Mouse (Mus musculus) gastrocnemius, postnatal 25 days (tissue): ENCODE measurements around the gene Kansl2. TPM values are rescaled to one million over a fixed set of nuclear protein-coding genes. Genes with fewer than 3 reads are reported as not detected.

ENCODE experiments used
- DNase-seq: peaks from one replicate; pipeline ENCODE4 v3.0.0; 2022
- long read RNA-seq, 2 experiments: library from polyadenylated mRNA; stranded (forward); transcript quantifications; one replicate each; pipeline ENCODE4 v2.0.0; 2021
- total RNA-seq, 2 experiments: library from RNA; stranded (reverse); gene quantifications; 1 replicate in 1 of 2; 2 replicates in 1 of 2; pipeline ENCODE4 v1.2.3; 2021

The Kansl2 gene
- 10 to 100 TPM; 55.8 to 57.9 TPM for total RNA-seq
- long read RNA-seq, experiment 1, transcript Kansl2-204 (10 exons, 3,596 nt): major isoform, 34 of 74 reads
- long read RNA-seq, experiment 1, transcript Kansl2-202 (10 exons, 2,324 nt): minor isoform, 10 of 74 reads
- long read RNA-seq, experiment 1, partial matches to known transcripts: 13 of 74 reads
- long read RNA-seq, experiment 1, other reads (novel, unspliced or antisense): 17 of 74 reads
- long read RNA-seq, experiment 2, transcript Kansl2-204 (10 exons, 3,596 nt): major isoform, 90 of 164 reads
- long read RNA-seq, experiment 2, transcript Kansl2-202 (10 exons, 2,324 nt): minor isoform, 22 of 164 reads
- long read RNA-seq, experiment 2, partial matches to known transcripts: 12 of 164 reads
- long read RNA-seq, experiment 2, other reads (novel, unspliced or antisense): 40 of 164 reads

DNA sequence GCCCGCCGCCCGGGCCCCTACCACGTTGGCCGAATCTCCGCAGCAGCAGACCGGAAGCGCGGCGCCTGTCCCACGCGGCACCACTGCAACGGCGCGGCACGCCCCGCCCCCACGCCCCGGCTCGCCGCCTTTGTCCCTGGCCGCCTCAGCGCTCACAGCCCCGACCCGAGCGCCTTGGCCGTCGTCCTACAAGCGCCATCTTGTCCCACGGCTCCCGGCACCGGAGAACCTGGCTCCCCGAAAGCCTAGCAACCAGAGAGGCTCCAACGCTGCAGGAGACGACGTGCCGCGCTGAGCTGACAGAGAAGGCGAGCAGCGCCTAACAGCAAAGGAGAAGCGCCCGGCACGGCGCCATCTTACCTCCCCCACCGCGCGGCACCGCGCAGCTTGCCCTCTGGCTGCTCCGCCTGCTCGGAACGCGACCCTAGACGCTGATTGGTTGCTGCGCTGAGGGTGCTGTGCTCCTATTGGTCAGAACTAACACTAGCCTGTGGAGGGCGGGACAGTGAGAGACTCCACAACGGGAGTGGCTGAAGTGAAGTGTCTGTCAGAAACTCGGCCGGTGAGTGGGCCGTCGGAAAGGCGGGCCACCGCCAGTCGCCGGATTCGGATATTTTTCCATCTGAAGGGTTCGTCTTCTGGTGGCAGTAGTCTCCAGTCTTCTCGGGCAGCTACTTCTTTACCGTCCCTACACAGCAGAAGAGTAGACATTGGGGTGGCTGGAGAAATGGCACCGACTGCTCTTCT is at the start of gene Kansl2:
TSS of gene Kansl2 (minus strand) at position 384 of the 747 bp plus-strand sequence.
- DNase-seq: peak; percentile 99

DNA sequence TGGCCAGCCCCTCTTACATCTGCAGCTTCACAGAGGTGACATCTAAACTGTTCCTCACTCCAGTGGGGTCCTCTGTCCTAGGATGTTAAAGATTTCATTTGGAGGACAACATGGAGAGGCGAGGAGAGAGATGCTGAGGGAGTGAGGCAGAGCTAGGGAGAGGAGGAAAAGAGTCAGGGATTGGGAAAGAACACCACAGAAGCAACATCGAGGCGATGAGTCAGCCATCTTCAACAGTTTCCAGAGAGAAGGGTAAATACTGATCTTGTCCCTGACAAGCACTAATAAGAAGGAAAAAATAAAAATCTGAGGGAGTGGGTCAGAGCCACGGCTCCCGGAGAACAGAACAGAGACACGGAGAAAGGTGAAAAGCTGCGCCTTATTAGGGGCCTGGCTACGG is 48.9 kb upstream of the Kansl2 start:
- DNase-seq: no peak

DNA sequence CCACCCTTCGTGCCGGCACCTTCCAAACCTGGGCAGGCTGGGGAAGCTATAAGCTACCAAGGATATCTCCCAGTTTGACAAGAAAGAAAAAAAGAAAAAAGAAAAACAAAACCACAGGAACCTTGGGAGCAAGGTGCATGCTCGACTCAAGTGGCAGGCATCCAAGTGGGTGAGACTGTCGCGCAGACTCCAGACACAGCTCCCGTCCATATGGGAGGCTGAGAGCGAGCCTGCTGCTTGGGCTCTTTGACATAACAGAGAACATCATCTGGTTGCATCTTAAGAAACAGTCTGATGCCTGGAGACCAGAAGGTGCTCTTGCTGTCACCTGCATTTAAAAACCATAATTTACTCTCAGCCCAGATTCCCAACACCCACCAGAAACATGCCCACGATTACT is 48.3 kb upstream of the Kansl2 start:
- no peak for DNase-seq

DNA sequence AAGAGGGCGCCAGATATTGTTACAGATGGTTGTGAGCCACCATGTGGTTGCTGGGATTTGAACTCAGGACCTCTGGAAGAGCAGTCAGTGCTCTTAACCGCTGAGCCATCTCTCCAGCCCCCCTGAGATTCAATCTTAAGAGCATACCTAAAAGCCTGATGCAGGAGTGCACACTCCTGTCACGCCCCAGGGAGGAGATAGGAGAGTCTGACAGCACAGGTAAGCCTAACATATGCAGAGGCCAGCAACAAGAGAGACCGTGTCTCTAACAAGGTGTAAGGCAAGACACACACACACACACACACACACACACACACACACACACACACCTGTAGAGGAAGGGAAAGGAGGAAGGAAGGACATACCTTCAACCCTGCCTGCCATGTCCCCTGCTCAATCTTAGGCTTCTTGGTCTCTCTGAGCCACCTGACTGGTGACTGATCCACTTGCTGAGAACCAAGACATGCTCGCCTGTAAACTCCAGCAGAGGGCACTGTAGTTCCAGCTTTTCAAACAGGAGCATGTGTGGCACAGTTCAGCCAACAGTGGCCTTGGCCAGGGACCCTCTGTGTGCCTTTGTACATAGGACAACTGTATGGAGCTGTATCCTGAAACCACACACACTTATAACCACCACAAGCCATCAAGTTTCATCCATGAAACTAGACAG is 45.9 kb upstream of the Kansl2 start:
- DNase-seq: peak; percentile 56

DNA sequence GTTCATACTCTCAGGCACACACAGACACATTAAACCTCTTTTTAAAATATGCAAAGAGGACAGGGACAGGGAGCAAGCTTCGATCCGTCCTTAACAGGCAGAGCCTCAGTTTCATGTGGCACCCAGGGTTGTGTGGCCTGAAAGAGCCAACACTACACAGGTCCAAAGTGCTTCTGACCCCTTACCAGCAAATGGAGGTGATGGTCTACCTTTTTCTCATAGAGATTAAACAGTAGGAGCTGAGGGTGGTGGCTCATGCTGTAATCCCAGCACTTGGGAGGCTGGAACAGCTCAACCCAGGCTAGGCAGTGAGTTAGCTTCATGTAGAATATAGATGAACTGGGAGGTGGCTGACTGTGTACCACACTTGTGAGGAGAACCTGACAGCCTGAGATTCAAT is 45.2 kb upstream of the Kansl2 start:
- no peak for DNase-seq

DNA sequence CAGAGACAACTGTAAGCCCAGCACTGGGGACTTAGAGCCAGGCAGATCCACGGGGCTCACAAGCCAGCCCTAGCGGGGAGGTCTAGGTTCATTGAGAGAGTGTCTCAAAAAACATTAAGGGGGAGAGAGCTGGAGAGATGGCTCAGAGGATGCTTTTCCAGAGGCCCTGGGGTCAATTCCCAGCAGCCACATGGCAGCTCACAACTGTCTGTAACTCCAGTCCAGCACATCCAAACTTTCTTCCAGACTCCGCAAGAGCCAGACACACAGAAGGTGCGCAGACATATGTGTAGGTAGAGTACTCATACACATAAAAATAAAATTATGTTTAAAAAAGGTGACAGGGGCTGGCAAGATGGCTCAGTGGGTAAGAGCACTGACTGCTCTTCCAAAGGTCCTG is 39.2 kb upstream of the Kansl2 start:
- DNase-seq: no peak

DNA sequence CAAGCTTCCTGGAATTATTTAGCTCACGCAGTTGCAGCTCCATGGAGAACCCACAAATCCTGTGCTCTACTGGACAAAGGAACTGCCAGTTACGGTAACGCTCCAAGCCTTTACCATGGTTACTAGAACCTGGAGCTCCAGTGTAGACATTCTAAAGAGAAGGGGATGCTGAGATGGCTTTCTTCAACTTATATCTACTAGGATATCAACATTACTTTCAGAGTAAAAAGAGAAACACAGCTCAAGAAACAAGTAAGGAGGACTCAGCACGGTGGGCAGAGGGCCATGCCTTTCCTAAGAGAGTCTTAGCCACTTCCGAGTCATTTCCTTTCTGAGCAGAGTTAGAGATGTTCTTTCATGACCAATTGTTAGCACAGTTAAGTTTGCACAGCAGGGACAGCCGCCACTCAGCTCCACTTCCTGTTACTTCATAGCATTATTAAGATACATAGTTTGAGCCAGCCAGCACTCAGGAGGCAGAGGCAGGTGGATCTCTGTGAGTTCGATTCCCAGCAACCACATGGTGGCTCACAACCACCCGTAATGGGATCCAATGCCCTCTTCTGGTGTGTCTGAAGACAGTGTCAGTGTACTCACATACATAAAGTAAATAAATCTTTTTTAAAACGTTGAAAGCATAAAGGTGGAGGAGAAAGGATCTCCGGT is 36.9 kb upstream of the Kansl2 start, which contains the start of the genes Ccnt1 and 4930415O20Rik:
TSS of gene Ccnt1 (minus strand) at position 51 of the 666 bp plus-strand sequence.
TSS of gene 4930415O20Rik (plus strand) at position 132 of the 666 bp plus-strand sequence.
- no peak for DNase-seq

DNA sequence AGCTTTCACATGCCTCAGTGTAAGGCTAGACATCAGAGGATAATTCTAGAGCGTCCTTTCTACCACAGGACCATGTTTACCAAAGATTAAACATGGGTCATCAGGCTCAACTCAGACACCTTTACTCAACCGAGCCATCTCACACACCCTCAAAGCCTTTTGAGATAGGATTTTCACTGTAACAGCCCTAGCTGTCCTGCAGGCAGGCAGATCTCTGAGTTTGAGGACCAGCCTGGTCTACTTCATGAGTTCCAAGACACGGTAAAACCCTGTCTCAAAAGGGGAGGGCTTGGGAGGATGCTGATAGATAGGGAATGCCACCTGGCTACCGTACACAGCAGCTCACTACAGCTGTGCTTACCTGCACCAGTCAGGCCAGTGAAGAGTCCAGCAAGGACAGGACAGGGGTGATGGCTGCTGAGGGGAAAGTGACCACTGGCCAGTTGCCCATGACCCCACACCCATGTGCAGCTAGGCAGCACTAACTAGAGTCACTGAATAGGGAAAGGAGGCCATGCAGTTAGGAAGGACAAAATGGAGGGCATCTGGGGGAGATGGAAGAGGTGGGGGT is 35.8 kb upstream of the Kansl2 start:
- DNase-seq: no peak

DNA sequence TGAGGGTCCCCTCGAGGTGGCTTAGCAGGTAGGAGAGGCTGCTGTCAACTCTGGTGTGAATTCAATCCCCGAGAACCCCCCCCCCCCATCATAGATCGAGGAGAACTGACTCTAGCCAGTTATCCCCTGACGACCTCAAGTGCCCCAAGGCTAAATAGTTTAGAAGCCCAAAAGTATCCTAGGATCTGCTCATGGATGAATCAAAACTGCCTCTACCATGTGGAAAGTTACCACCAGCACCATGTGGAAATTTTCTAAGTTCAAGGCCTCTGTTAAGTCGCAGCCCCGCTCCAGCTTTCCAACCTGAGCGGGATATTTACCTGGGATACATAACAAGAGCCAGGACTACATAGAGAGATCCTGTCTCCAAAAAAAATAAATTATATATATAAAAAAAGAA is 35.2 kb upstream of the Kansl2 start:
- no peak for DNase-seq

DNA sequence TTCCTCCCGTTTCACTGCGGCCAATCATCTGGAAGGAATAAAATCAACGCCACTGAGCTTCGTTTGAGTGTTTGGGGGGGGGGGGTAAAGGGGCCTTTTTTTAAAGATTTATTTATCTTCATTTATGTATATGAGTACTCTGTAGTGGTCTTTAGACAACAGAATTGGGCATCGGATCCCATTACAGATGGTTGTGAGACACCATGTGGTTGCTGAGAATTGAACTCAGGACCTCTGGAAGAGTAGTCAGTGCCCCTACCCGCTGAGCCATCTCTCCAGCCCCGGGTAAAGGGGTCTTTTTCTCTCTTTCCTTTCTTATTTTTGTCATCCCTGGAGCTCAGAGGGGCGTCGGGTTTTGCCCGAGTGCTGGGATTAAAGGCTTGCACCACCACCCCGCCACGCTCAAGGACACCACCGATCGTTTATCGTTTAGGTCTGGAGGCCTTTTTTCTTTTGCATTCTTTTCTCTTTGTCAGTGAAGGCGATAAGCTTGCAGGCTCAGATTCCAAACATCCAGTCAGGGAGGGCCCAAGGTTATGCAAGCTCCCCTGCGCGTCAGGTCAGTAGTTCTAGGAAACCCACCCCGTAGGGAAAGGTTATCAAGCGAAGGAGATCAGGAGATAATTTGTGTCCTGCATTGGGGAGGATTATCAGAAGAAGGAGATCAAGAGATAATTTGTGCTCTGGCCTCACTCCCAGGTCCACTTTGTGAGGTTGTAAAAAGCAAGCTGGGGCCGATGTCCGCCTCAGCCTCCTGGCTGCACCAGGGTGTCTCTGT is 34.4 kb upstream of the Kansl2 start:
- no peak for DNase-seq

DNA sequence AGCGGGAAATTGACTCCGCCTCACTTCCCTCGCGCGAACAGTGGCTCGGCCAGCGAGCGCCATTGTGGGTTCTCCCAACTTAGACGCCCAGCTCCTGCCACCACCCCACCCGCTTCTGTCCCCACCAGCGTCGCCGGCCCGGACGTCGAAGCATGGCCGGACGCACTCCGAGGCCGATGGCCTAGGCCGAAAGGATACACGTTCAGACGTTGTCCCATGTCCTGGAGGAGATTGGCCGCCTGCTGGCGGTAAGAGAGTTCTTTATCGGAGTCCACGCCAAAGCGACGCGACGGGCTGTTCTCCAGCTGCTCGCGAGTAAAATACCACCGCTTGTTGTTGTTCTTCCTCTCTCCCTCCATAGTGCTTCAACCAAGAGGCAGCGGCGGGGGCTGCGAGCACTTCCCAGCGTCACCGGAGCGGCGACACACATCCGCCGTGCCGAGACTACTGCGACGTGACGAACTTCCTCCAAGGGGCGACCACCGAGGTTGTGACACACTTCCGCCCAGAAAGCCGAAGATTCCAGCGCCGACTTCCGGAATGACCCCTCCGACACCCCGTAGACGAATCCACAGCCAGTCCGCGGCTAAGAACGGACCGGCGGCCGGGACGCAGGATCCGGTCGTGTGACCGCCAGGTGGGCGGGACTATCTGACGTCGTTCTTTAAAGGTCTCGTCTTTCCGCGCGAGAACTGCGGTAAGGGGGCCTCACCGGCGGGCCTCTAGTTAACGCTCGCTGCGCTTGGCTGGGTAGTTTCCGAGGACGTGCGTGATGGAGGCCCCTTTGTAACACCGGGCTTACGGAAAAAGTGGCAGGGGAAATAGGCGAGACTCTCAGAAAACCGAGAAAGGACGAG is 33.4 kb upstream of the Kansl2 start:
- peak; percentile 100 for DNase-seq

DNA sequence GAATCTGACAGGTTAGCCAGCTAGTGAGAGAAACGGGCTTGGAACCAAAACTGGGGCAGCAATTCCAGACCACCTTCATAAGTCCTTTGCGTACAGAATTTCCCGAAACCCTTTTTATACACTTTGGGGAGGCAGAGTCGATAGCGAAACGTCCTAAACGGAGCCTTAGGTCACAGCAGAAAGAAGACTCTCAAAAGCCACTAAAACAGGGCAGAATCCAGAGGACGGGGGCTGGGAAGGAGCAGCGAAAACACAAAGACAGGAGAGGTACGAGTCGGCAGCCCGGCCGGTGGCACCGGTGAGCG is 32.9 kb upstream of the Kansl2 start:
- DNase-seq: no peak

DNA sequence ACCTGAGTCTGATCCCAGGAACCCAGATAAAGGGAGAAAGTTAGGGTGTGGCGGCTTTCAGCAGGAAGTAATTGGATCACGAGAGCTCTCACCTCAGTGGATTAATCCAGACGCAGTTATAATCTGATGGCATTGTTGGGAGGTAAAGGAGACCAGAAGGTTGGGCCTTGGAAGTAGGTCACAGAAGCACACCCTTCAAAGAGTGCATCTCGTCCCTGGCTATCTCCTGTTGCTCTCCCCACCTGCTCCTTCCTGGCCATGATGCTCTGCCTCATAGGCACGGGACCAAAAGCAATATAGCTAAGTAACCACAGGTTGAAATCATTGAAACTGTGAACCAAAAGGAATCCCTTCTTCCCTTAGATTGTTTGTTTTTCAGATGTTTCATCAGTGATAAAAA is 23.1 kb upstream of the Kansl2 start:
- no peak for DNase-seq

DNA sequence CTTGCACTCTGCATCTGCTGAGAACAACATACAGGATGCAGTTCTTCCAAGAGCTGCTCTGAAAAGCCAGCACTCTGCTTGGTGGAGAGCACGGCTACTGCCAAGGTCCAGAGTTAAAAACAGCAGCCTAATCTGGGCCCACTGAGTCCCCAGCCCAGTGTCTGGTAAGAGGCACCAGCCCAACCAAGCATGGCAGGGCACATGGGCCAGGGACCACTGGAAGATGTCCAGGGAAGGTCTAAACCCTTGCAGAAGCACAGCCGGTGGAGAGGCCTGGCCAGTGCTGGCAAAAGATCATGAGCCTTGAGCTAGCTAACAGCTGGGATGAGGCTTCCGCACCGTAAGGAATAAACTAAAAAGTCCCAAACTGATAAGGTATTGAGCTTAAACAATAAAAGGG is 21.8 kb upstream of the Kansl2 start:
- peak; percentile 50 for DNase-seq

DNA sequence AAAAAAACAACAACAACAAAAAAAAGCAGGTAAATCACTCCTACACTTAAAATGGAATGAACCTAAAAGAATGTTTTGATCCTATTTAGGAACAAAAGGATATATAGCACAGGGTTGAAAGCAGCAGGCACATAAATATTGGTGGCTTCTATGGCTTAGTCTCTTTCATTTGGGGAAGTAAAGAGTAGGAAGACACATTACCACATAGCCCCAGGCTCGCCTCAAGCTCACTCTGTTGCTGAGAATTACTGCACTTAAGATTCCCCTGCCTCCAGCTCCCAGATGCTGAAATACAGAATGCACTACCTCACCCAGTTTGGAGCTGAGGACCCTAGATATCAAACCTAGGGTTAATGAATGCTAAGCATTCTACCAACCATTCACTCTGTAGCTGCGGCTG is 18.7 kb upstream of the Kansl2 start:
- no peak for DNase-seq

DNA sequence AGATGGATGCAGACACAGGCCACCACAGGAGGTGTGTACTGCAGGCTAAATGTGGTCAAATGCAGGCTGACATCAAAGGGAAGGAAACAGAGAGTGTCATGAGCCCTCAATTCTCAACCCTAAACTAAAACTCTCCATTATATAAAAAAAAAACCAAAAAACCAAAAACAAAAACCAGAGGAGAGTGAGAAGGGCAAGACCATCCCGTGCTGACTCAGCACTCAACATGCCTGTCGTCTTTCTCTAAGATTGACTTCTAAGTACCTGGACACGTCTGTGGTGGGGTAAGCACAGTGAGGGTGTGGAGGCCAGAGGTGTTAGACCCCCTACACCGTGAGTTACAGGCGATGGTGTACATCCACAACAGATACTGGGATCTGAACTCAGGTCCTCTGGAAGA is 12.8 kb upstream of the Kansl2 start:
- DNase-seq: no peak

DNA sequence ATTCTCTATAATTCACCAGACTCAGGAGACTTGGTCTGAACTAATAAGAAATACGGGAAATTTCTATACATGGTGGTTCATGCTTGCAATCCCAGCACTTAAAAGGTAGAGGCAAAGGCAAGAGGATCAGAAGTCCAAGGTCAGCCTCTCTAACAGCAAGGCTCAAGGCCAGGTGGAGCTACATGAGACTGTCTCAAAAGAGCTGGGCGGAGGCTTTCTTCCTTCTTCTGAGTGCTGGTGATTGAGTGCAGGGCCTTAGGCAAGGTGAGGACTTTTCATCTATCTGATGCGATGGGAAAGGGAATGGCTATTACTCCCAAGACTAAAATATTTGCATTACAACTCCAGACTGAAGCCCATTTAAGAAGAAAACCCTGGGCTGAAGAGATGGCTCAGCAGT is 11.1 kb upstream of the Kansl2 start:
- DNase-seq: no peak

DNA sequence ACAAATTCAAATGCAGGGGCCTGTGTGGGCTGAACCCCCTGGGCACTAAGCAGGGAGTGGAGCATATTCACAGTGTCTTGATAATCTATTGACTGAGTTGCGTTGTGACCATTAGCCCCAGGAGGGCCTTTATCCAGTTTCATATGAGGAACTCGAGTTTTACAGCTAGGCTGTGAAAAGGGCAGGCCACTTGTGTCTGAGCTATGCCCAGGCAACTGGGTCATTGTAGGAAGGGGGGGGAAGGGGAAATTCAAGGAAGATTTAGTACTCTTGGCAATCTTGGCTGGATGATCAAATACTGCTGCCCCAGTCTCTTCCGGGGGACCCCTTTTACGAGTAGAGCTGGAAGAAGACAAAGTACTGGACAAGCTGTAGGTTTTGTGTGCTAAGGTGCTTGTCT is 9.3 kb upstream of the Kansl2 start:
- no peak for DNase-seq

DNA sequence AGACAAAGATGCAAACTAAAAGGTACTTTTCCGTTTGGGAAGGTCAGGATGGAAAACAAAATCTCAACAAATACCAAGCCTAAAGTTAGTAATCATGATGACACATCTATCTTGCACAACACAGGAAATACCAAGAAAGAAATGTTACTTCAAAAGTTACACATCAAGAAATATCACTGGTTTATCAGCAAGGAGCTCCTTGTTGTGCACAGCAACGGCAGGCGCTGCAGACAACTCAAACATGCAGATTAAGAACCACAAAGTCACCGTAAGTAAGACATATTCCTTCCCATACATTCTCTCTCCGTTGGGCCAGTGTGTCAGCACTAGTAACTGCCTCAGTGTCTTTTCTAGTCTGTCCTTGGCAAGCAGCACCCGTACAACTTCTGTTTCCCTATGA is 7.0 kb upstream of the Kansl2 start:
- no peak for DNase-seq

DNA sequence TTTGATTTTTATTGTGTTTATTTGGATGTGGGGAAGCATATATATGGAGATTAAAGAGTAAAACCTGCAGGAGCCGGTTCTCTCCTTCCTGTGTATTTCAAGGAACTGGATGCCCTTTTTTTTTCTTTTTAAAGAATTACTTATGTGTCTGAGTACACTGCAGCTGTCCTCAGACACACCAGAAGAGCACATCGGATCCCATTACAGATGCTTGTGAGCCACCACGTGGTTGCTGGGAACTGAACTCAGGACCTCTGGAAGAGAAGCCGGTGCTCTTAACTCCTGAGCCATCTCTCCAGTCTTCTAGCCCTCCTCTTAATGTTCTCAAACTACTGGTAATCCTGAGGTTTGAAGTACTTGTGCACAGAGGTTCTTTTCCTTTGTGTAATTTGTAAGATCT is 3.9 kb upstream of the Kansl2 start:
- no peak for DNase-seq
